Mouse (Mus musculus) E14TG2a.4 (cell line): ENCODE data around the gene Myo1h.

ENCODE experiments used
- CTCF ChIP-seq: conservative IDR thresholded peaks from 2 replicates; pipeline ENCODE4 v1.5.1; 2014; ENCODE audit warnings: low read length
- NANOG ChIP-seq: IDR thresholded peaks from 2 replicates; pipeline ENCODE4 v1.6.1; 2014; ENCODE audit warnings: borderline replicate concordance, low read length, mixed read lengths
- POU5F1 ChIP-seq: IDR thresholded peaks from 2 replicates; pipeline ENCODE4 v1.6.1; 2014; ENCODE audit warnings: low read length, borderline replicate concordance

GRCm38 (mm10) chr5:114264791-114265190 is 24.2 kb upstream of the Myo1h start:
- TF ChIP-seq CTCF (no peak), NANOG (no peak), POU5F1 (no peak)
